Mouse (Mus musculus) heart, adult 2 months (tissue): ENCODE data around the gene Plekha6.

Experiments
- CTCF ChIP-seq: fragments of 200-600 bp; IDR thresholded peaks from 2 replicates; pipeline ENCODE4 v1.8.1; 2022; ENCODE audit warnings: antibody characterized with exemption, mild to moderate bottlenecking, moderate library complexity
- EP300 ChIP-seq: fragments of 200-500 bp; IDR thresholded peaks from 2 replicates; pipeline ENCODE4 v1.6.1; 2011; ENCODE audit warnings: low read depth, low read length, control low read depth; ENCODE audit not compliant: insufficient read depth
- POLR2A ChIP-seq: fragments of 200-500 bp; IDR thresholded peaks from 2 replicates; pipeline ENCODE4 v1.6.1; 2011; ENCODE audit warnings: mild to moderate bottlenecking, low read depth, low read length, control low read depth; ENCODE audit not compliant: insufficient read depth

DNA sequence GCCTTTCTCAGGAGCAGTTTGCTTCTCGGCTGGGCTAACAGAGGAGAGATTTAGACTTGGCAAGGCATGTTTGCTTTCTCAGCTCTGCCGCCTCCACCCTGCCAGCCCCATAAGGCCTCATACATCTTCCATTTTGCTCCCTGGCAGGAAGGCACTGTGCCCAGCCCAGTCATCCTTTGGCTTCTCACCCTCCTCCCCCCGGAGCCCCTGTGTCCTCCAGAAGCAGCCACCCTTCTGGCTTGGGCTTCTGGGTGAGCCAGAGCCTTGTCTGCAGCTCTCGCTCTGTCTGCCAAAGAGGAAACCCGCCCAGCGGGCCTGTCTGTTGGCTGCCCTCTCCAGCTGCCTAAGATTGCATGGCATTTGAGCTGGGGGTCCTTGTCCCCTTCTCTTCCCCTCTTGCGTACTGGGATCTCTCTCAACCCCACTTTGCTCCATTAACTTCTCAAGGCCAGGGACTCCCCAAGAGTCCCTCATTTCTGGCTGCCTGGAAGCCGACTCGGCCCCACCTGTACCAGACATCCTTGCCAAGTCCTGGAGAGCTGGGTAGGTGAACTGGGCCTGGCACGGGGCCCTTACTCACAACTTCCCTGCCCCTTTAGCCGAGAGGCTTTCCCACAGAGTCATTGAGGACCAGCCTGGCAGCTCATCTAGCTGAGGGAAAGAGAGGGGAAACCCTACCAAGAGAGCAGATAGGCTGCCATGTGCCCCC is 14.9 kb downstream of the Plekha6 start:
- TF ChIP-seq CTCF: no peak
- no peak for TF ChIP-seq POLR2A
- TF ChIP-seq EP300: no peak
